Mouse (Mus musculus): ENCODE data around the gene Pex12. TPM values are rescaled to one million over a fixed set of nuclear protein-coding genes. Genes with fewer than 3 reads are reported as not detected.
A peak's percentile ranks its signal among the peaks of the same experiment; 100 is the strongest.
"Not testable (repeated sequence)": the region's sequence is repeated elsewhere in the genome, so short reads cannot be mapped to it uniquely, and the experiment has no call there.

The Pex12 gene
- polyA plus RNA-seq, 1 experiment from 2014 or later: 17.2 TPM

GRCm38 (mm10) chr11:83279691-83280090, 22.7 kb downstream of the Pex12 start:
- Histone ChIP-seq H3K9me3 (no peaks in the 10 kb centered on the region), H3K27ac (no peak overlapping the region), H3K27me3 (ENCODE audit: insufficient read depth, poor library complexity, severe bottlenecking) (no peaks in the 10 kb centered on the region), H3K36me3 (no peaks in the 10 kb centered on the region), H3K4me1 (replicated peaks) (no peaks in the 10 kb centered on the region), H3K4me3 (no peak overlapping the region)
- WGBS: 79% methylated on average over 6 of the region's 6 CpGs
- DNase-seq (ENCODE audit: low spot score): no peak

- Histone ChIP-seq H3K27me3 (ENCODE audit: insufficient read depth, poor library complexity, severe bottlenecking) (no peaks in the 10 kb centered on the region), H3K4me1 (replicated peaks) (no peaks in the 10 kb centered on the region), H3K9me3 (no peaks in the 10 kb centered on the region), H3K4me3 (no peak overlapping the region), H3K27ac (no peak overlapping the region), H3K36me3 (no peaks in the 10 kb centered on the region)
- 82% methylated on average over 4 of the region's 4 CpGs for WGBS
- no peak for DNase-seq (ENCODE audit: low spot score)
Measured at GRCm38 (mm10) chr11:83279024-83279423, 23.4 kb downstream of the Pex12 start.

DNA sequence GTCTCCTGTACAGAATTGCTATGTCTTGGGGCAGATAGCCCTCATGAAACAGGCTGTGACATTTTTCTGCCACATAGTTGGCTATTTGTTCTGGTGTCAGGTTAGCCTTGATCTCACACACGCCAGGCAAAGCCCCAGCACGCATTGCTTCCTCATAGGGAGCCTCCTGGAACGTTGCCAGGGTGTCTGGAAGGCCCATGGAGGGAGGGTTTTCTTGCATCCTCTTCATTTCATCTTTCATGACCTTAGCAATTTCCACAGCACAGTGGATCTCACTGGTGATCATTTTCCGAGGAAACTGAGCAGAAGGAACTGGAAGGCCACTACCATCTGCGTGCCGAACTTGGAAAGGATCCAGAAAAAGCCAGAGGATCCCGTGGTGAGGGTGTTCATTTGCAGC, 26.1 kb downstream of the Pex12 start:
- H3K4me1 ChIP-seq (replicated peaks): no peaks in the 10 kb centered on the region
- H3K4me3 ChIP-seq: no peak overlapping the region
- no peaks in the 10 kb centered on the region for H3K9me3 ChIP-seq
- no peaks in the 10 kb centered on the region for H3K27me3 ChIP-seq (ENCODE audit: insufficient read depth, poor library complexity, severe bottlenecking)
- no peak for DNase-seq (ENCODE audit: low spot score)
- 79% methylated on average over 7 of the region's 7 CpGs for WGBS
- no peak overlapping the region for H3K27ac ChIP-seq
- H3K36me3 ChIP-seq: no peaks in the 10 kb centered on the region

GRCm38 (mm10) chr11:83271951-83272843, 30.2 kb downstream of the Pex12 start:
- peaks cover 6% of the 10 kb centered on the region; the same call in 1 of the 2 replicates for H3K27me3 ChIP-seq (ENCODE audit: insufficient read depth, poor library complexity, severe bottlenecking)
- peak; percentile 6 for DNase-seq (ENCODE audit: low spot score)
- H3K4me3 ChIP-seq: no peak overlapping the region
- 19% methylated on average over 2 of the region's 2 CpGs for WGBS
- no peaks in the 10 kb centered on the region for H3K9me3 ChIP-seq
- no peak overlapping the region for H3K27ac ChIP-seq
- no peaks in the 10 kb centered on the region for H3K36me3 ChIP-seq
- H3K4me1 ChIP-seq (replicated peaks): no peaks in the 10 kb centered on the region; the same call in 1 of the 2 replicates

DNA sequence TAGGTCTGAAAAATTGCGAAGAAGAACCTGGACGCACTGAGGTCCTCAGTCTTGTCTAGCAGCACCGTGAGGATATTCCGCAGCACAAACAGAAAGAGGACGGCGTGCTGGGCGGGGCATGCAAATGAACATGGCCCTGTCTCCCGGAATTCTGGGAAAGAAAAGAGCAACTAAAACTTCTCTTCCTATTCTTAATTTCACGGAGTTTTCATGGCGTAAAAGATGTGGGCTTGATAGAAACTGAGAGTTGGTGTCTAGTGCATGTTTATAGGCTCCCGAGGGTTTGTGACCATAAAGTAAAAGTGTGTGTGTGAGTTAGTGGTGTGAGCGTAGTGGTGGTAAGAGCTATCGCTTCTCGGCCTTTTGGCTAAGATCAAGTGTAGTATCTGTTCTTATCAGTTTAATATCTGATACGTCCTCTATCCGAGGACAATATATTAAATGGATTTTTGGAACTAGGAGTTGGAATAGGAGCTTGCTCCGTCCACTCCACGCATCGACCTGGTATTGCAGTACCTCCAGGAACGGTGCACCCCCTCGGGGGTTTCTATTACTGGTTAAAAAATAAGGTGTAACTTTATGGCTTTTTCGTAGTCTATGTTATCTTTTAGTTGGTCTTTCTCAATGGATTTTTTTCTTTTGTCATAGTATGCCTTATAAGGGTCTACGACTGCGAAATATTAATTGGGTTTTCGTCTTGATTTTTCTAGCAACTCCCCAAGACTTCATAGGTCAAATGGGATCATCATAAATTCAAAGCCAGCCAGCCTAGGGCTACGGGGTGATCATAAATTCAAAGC, 31.0 kb downstream of the Pex12 start:
- no peaks in the 10 kb centered on the region for H3K36me3 ChIP-seq
- H3K4me3 ChIP-seq: peak overlapping the region; percentile 63
- H3K27ac ChIP-seq: peak overlapping the region; percentile 98
- H3K4me1 ChIP-seq (replicated peaks): no peaks in the 10 kb centered on the region; the same call in 1 of the 2 replicates
- WGBS: under 1% methylated on average over 26 of the region's 26 CpGs
- no peaks in the 10 kb centered on the region for H3K9me3 ChIP-seq
- peak; percentile 85 for DNase-seq (ENCODE audit: low spot score)
- H3K27me3 ChIP-seq (ENCODE audit: insufficient read depth, poor library complexity, severe bottlenecking): peaks cover 6% of the 10 kb centered on the region; the same call in 1 of the 2 replicates

DNA sequence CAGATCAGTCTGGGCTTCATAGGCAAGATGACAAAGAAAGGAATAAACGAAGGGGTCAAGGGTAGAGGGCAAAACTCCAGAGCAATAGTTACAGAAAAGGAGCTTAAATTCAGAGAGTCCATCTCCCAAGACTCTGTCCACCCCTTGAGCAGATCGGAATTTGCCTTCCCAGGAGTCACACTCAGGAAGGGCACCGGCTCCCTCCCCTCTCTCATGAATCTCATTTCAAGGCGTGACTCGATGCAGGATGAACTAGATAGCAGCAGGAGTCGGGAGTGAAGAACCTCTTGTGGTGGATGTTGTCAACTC, 31.6 kb downstream of the Pex12 start:
- Histone ChIP-seq H3K4me3 (peak overlapping the region; percentile 63), H3K36me3 (no peaks in the 10 kb centered on the region), H3K27me3 (ENCODE audit: insufficient read depth, poor library complexity, severe bottlenecking) (peaks cover 6% of the 10 kb centered on the region; the same call in 1 of the 2 replicates), H3K27ac (peak overlapping the region; percentile 98), H3K9me3 (no peaks in the 10 kb centered on the region), H3K4me1 (replicated peaks) (no peaks in the 10 kb centered on the region; the same call in 1 of the 2 replicates)
- WGBS: 2% methylated on average over 6 of the region's 6 CpGs
- DNase-seq (ENCODE audit: low spot score): no peak

GRCm38 (mm10) chr11:83263146-83263545, 39.2 kb downstream of the Pex12 start:
- WGBS: 60% methylated on average over 3 of the region's 3 CpGs
- no peak for DNase-seq (ENCODE audit: low spot score)

DNA sequence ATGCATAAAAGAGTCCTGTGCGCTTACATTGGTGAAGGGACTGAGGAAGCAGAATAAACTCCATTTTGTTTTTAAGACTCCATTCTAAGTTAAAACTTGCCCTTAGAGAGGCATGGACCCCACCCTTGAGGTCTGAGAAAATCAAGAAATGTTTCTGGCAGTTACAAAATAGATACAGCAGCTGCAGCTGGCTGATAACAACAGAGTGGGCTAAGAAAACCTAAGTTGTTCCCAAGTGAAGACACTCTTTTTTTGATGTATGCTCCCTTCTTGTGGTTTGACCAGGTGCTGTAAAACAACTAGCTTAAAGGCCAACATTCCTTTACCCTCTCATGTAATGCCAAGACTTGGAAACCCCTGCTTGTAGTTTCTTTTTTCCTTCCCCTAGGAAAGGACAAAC, 39.7 kb downstream of the Pex12 start:
- Histone ChIP-seq H3K36me3 (no peaks in the 10 kb centered on the region), H3K27ac (no peak overlapping the region), H3K4me3 (no peak overlapping the region), H3K27me3 (ENCODE audit: insufficient read depth, poor library complexity, severe bottlenecking) (no peaks in the 10 kb centered on the region), H3K4me1 (replicated peaks) (no peaks in the 10 kb centered on the region), H3K9me3 (no peaks in the 10 kb centered on the region)
- 96% methylated on average over 1 of the region's 1 CpGs for WGBS
- DNase-seq (ENCODE audit: low spot score): no peak

More at GRCm38 (mm10) chr11:83263146-83263545, 39.2 kb downstream of the Pex12 start:
- Histone ChIP-seq H3K36me3 (no peaks in the 10 kb centered on the region), H3K4me3 (no peak overlapping the region), H3K9me3 (no peaks in the 10 kb centered on the region), H3K27ac (no peak overlapping the region), H3K4me1 (replicated peaks) (no peaks in the 10 kb centered on the region), H3K27me3 (ENCODE audit: insufficient read depth, poor library complexity, severe bottlenecking) (no peaks in the 10 kb centered on the region)

DNA sequence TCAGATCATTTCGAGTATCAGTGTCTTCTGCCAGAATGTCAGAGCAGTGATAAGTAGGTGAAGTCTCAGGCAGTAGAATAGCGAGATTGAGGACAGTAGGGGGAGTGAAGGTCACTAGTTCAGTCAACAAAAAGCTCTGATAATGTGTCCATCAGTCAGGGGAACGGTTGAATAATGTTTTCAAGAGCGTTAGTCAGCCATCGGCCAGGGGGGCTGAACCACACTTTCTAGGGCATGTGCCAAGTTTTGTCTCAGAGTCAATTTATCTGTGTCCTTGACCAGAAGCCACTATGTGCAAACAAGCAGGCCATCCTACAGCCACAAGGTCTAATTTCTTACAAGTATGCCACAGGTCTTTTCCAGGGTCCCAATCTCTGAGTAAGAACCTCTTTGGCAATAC, 45.2 kb downstream of the Pex12 start:
- not testable (repeated sequence) for DNase-seq (ENCODE audit: low spot score); H3K36me3 ChIP-seq; H3K4me1 ChIP-seq (replicated peaks); H3K4me3 ChIP-seq; H3K9me3 ChIP-seq; H3K27ac ChIP-seq; H3K27me3 ChIP-seq (ENCODE audit: insufficient read depth, poor library complexity, severe bottlenecking)
- 78% methylated on average over 5 of the region's 5 CpGs for WGBS

Other genes starting within 250 kb of the Pex12 start
- 0.85 and 1.9 TPM in 2 replicates for gene Slfn2, start 237.5 kb downstream of the Pex12 start, polyA plus RNA-seq (2016; fragmentation: Nextera tagmentation; extraction: Ambion mirVana)
- gene Slfn1, start 185.7 kb downstream of the Pex12 start, polyA plus RNA-seq (2016; fragmentation: Nextera tagmentation; extraction: Ambion mirVana): not detected in 2 replicates
- not detected in 2 replicates for gene Slfn4, start 127.4 kb downstream of the Pex12 start, polyA plus RNA-seq (2016; fragmentation: Nextera tagmentation; extraction: Ambion mirVana)
- 0.16 and 0.66 TPM in 2 replicates for gene Slfn3, start 111.3 kb downstream of the Pex12 start, polyA plus RNA-seq (2016; fragmentation: Nextera tagmentation; extraction: Ambion mirVana)
- gene Slfn14, start 15.9 kb downstream of the Pex12 start, polyA plus RNA-seq (2016; fragmentation: Nextera tagmentation; extraction: Ambion mirVana): 0.11 and 0.30 TPM in 2 replicates
- 78.9 and 89.2 TPM in 2 replicates for gene Ap2b1, start 3.6 kb downstream of the Pex12 start, polyA plus RNA-seq (2016; fragmentation: Nextera tagmentation; extraction: Ambion mirVana)
- 4.3 and 11.1 TPM in 2 replicates for gene Rasl10b, start 106.6 kb upstream of the Pex12 start, polyA plus RNA-seq (2016; fragmentation: Nextera tagmentation; extraction: Ambion mirVana)
- gene Gas2l2, start 126.9 kb upstream of the Pex12 start, polyA plus RNA-seq (2016; fragmentation: Nextera tagmentation; extraction: Ambion mirVana): 0.27 and 0.39 TPM in 2 replicates
- gene 1700020L24Rik, start 135.1 kb upstream of the Pex12 start, polyA plus RNA-seq (2016; fragmentation: Nextera tagmentation; extraction: Ambion mirVana): 0.97 TPM in 1 of 2 replicates, not detected in the other
- 1.1 and 1.3 TPM in 2 replicates for gene Mmp28, start 160.5 kb upstream of the Pex12 start, polyA plus RNA-seq (2016; fragmentation: Nextera tagmentation; extraction: Ambion mirVana)
- gene Taf15, start 170.5 kb upstream of the Pex12 start, polyA plus RNA-seq (2016; fragmentation: Nextera tagmentation; extraction: Ambion mirVana): 9.2 and 11.3 TPM in 2 replicates
- gene Heatr9, start 219.6 kb upstream of the Pex12 start, polyA plus RNA-seq (2016; fragmentation: Nextera tagmentation; extraction: Ambion mirVana): 0.10 TPM in 1 of 2 replicates, not detected in the other
- gene Ccl5, start 227.9 kb upstream of the Pex12 start, polyA plus RNA-seq (2016; fragmentation: Nextera tagmentation; extraction: Ambion mirVana): not detected in 2 replicates